ENCODE assay signal across 11 mouse cellular contexts in genomic region chr1:72946235-72946634, GRCm38 (mm10).
DNase-seq lines count a peak whose midpoint lies in the region; ATAC-seq and TF ChIP-seq lines count a peak whose summit lies in the region.
"Had no signal": no experiment of that assay in that cellular context is flagged by ENCODE, and none has a peak within 500 bp of the region (broad histone marks: within the 10 kb centered on the region; RNA-seq: fewer than 3 reads in every experiment).

No protein-coding gene starts in this region.

- TF ChIP-seq EP300 in heart, adult 2 months (IDR thresholded peaks at IDR 0.05; ENCODE audit: insufficient read depth, low read depth, low read length): no peak

- H3K4me1 ChIP-seq in heart, embryonic 15.5 days (replicated peaks): peaks cover 43% of the 10 kb centered on the region
- peaks cover 8% of the 10 kb centered on the region for H3K4me1 ChIP-seq in heart, adult 2 months (ENCODE audit: control insufficient read depth, insufficient read depth, low read length)
- peaks cover 13% of the 10 kb centered on the region for H3K4me1 ChIP-seq in lung, embryonic 14.5 days (ENCODE audit: insufficient read depth)
- H3K4me1 ChIP-seq in limb, embryonic 13.5 days: peaks cover 22% of the 10 kb centered on the region

- H3K27ac ChIP-seq in heart, embryonic 15.5 days: peak overlapping the region; percentile 89
- H3K27ac ChIP-seq in heart, adult 2 months: no peak overlapping the region
- H3K27ac ChIP-seq in lung, embryonic 14.5 days (ENCODE audit: low read depth): peak overlapping the region; percentile 60; the same call in 1 of the 2 replicates
- 0 out of 2 replicates have a peak overlapping the region, but pooled peaks have one; percentile 22 for H3K27ac ChIP-seq in limb, embryonic 13.5 days
- H3K27ac ChIP-seq: hindbrain, embryonic 12.5 days; neural tube, embryonic 13.5 days had no signal

- no peak for ATAC-seq in heart, embryonic 15.5 days (replicated peaks; ENCODE audit: insufficient number of reproducible peaks, insufficient read depth, low FRiP score, low read depth)
- ATAC-seq in lung, embryonic 14.5 days (ENCODE audit: insufficient read depth): peak; percentile 33; the same call in 1 of the 2 replicates
- ATAC-seq in limb, embryonic 13.5 days (ENCODE audit: low FRiP score, low read depth): no peak
- ATAC-seq in monocyte, adult 5-6 weeks (replicated peaks; ENCODE audit: insufficient number of reproducible peaks, low FRiP score, low TSS enrichment, poor library complexity, severe bottlenecking): no peak

- H3K9me3 ChIP-seq in heart, embryonic 15.5 days (replicated peaks): no peaks in the 10 kb centered on the region
- H3K9me3 ChIP-seq in lung, embryonic 14.5 days (ENCODE audit: low read depth, low read length): no peaks in the 10 kb centered on the region
- no peaks in the 10 kb centered on the region for H3K9me3 ChIP-seq in limb, embryonic 13.5 days
- H3K9me3 ChIP-seq: hindbrain, embryonic 12.5 days; neural tube, embryonic 13.5 days had no signal

- TF ChIP-seq POLR2A in heart, adult 2 months (IDR thresholded peaks at IDR 0.05; ENCODE audit: insufficient read depth, low read depth, low read length): no peak

- H3K79me2 ChIP-seq in heart, adult 2 months (replicated peaks; ENCODE audit: control insufficient read depth, insufficient read depth, low read length): no peaks in the 10 kb centered on the region

- no peaks in the 10 kb centered on the region for H3K27me3 ChIP-seq in heart, embryonic 15.5 days
- H3K27me3 ChIP-seq in heart, adult 2 months (ENCODE audit: control insufficient read depth, insufficient read depth, low read length): no peaks in the 10 kb centered on the region
- no peaks in the 10 kb centered on the region for H3K27me3 ChIP-seq in lung, embryonic 14.5 days (ENCODE audit: insufficient read depth, low read length)
- H3K27me3 ChIP-seq in limb, embryonic 13.5 days: no peaks in the 10 kb centered on the region
- H3K27me3 ChIP-seq: neural tube, embryonic 13.5 days had no signal

- H3K4me3 ChIP-seq in heart, embryonic 15.5 days: no peak overlapping the region
- H3K4me3 ChIP-seq in heart, adult 2 months: no peak overlapping the region
- H3K4me3 ChIP-seq in lung, embryonic 14.5 days (ENCODE audit: low read depth, low read length): no peak overlapping the region
- no peak overlapping the region for H3K4me3 ChIP-seq in limb, embryonic 13.5 days
- H3K4me3 ChIP-seq: hindbrain, embryonic 12.5 days; neural tube, embryonic 13.5 days had no signal

- TF ChIP-seq CTCF in heart, adult 2 months (IDR thresholded peaks at IDR 0.05): no peak
- TF ChIP-seq CTCF in lung, embryonic 14.5 days (IDR thresholded peaks at IDR 0.05; ENCODE audit: low read depth): no peak

- H3K36me3 ChIP-seq in heart, embryonic 15.5 days: no peaks in the 10 kb centered on the region
- H3K36me3 ChIP-seq in heart, adult 2 months (ENCODE audit: control insufficient read depth, insufficient read depth, low read length): peaks cover 5% of the 10 kb centered on the region; the same call in 1 of the 2 replicates
- no peaks in the 10 kb centered on the region for H3K36me3 ChIP-seq in lung, embryonic 14.5 days (ENCODE audit: insufficient read depth)
- H3K36me3 ChIP-seq in limb, embryonic 13.5 days: no peaks in the 10 kb centered on the region
- H3K36me3 ChIP-seq: hindbrain, embryonic 12.5 days; neural tube, embryonic 13.5 days had no signal

- intact Hi-C loops in heart, adult 2 months (cut with DNase I): no loop called here

- 13% methylated on average over 4 of the region's 4 CpGs for WGBS in heart, embryonic 15.5 days
- 34% methylated on average over 4 of the region's 4 CpGs for WGBS in heart, adult 2 months
- 15% methylated on average over 4 of the region's 4 CpGs for WGBS in lung, embryonic 14.5 days
- 18% methylated on average over 4 of the region's 4 CpGs for WGBS in limb, embryonic 13.5 days

- no peak overlapping the region for H3K4me2 ChIP-seq in heart, embryonic 15.5 days
- no peak overlapping the region for H3K4me2 ChIP-seq in lung, embryonic 14.5 days
- H3K4me2 ChIP-seq in limb, embryonic 13.5 days (replicated peaks): no peak overlapping the region

- no peak overlapping the region for H3K9ac ChIP-seq in heart, embryonic 15.5 days
- no peak overlapping the region for H3K9ac ChIP-seq in heart, adult 2 months (ENCODE audit: low read depth, low read length)
- H3K9ac ChIP-seq in lung, embryonic 14.5 days: no peak overlapping the region
- no peak overlapping the region for H3K9ac ChIP-seq in limb, embryonic 13.5 days
- H3K9ac ChIP-seq: hindbrain, embryonic 12.5 days; neural tube, embryonic 13.5 days had no signal

- no peak for DNase-seq in heart, adult 2 months
- DNase-seq in lung, embryonic 14.5 days: peak; percentile 36
- no peak for DNase-seq in lung, postnatal 25 days (ENCODE audit: low spot score)
- DNase-seq in embryo, embryonic 11 days: peak; percentile 39
- DNase-seq: cerebellum, adult 9-11 months; gastrocnemius, adult 2 months had no signal

Comparison
In these comparisons a context has a peak if more than half of its experiments do, and no peak if none do; other contexts are left out.
1. DNase-seq: peak in lung, embryonic 14.5 days (single experiment) and embryo, embryonic 11 days (single experiment); none in heart, adult 2 months (0 of 2) and lung, postnatal 25 days (single experiment).